Mouse (Mus musculus): ENCODE results near the gene Tbl2. TPM values are rescaled to one million over a fixed set of nuclear protein-coding genes. Genes with fewer than 3 reads are reported as not detected.

Tbl2 gene
- polyA plus RNA-seq, 1 experiment = 10.1 TPM

- no peak for DNase-seq
- no peak for TF ChIP-seq POLR2A (IDR thresholded peaks at IDR 0.05; ENCODE audit: low read depth, low read length)
- TF ChIP-seq CTCF (conservative IDR thresholded peaks at IDR 0.05; ENCODE audit: insufficient read depth, insufficient read length, low read depth, low read length) = no peak
- Histone ChIP-seq H3K27ac (ENCODE audit: insufficient read depth, low read depth, low read length) (no peak overlapping the region), H3K36me3 (ENCODE audit: control insufficient read depth, insufficient read depth, low read length) (no peaks in the 10 kb centered on the region; the same call in 1 of the 2 replicates), H3K27me3 (replicated peaks; ENCODE audit: control insufficient read depth, insufficient read depth, low read length) (no peaks in the 10 kb centered on the region), H3K4me1 (ENCODE audit: control insufficient read depth, insufficient read depth, low read length) (no peaks in the 10 kb centered on the region), H3K4me3 (ENCODE audit: insufficient read depth, low read depth, low read length) (no peak overlapping the region)
- 84% methylated on average over 6 of the region's 6 CpGs for WGBS
Observed at GRCm38 (mm10) chr5:135127669-135128068, 21.8 kb upstream of the Tbl2 start.

DNA sequence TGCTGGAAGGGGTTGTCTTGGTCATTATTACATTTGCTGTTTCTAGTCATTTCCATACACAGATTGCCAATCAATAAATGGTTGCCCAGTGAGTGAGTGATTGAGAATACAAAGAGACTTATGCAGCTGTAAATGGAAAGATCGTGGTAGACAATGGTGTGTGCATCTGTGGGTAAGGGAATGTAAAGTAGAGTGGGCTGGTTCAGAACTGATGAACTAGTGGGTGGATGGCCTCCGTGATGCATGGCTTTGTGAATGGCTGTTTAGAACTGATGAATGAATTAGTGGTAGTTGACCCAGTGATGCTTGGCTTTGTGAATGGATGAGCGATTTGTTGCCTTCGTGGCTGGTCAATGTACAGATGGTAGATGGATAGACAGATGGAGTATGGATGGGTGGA is 19.7 kb upstream of the Tbl2 start:
- 81% methylated on average over 4 of the region's 4 CpGs for WGBS
- Histone ChIP-seq H3K4me1 (ENCODE audit: control insufficient read depth, insufficient read depth, low read length) (no peaks in the 10 kb centered on the region), H3K36me3 (ENCODE audit: control insufficient read depth, insufficient read depth, low read length) (peaks cover 2% of the 10 kb centered on the region; the same call in 1 of the 2 replicates)

GRCm38 (mm10) chr5:135133736-135134405 is 15.6 kb upstream of the Tbl2 start:
- H3K4me1 ChIP-seq (ENCODE audit: control insufficient read depth, insufficient read depth, low read length) = no peaks in the 10 kb centered on the region
- H3K4me3 ChIP-seq (ENCODE audit: insufficient read depth, low read depth, low read length) = no peak overlapping the region
- DNase-seq = peak; percentile 64
- H3K36me3 ChIP-seq (ENCODE audit: control insufficient read depth, insufficient read depth, low read length) = peaks cover 2% of the 10 kb centered on the region; the same call in 1 of the 2 replicates
- H3K27me3 ChIP-seq (replicated peaks; ENCODE audit: control insufficient read depth, insufficient read depth, low read length) = no peaks in the 10 kb centered on the region
- H3K27ac ChIP-seq (ENCODE audit: insufficient read depth, low read depth, low read length) = no peak overlapping the region
- no peak for TF ChIP-seq POLR2A (IDR thresholded peaks at IDR 0.05; ENCODE audit: low read depth, low read length)
- no peak for TF ChIP-seq CTCF (conservative IDR thresholded peaks at IDR 0.05; ENCODE audit: insufficient read depth, insufficient read length, low read depth, low read length)
- WGBS = 29% methylated on average over 26 of the region's 26 CpGs

More for the DNA sequence above, 19.7 kb upstream of the Tbl2 start:
- Histone ChIP-seq H3K27ac (ENCODE audit: insufficient read depth, low read depth, low read length) (no peak overlapping the region), H3K4me3 (ENCODE audit: insufficient read depth, low read depth, low read length) (no peak overlapping the region), H3K27me3 (replicated peaks; ENCODE audit: control insufficient read depth, insufficient read depth, low read length) (no peaks in the 10 kb centered on the region)
- DNase-seq = no peak
- no peak for TF ChIP-seq POLR2A (IDR thresholded peaks at IDR 0.05; ENCODE audit: low read depth, low read length)
- no peak for TF ChIP-seq CTCF (conservative IDR thresholded peaks at IDR 0.05; ENCODE audit: insufficient read depth, insufficient read length, low read depth, low read length)

- Histone ChIP-seq H3K27ac (ENCODE audit: insufficient read depth, low read depth, low read length) (no peak overlapping the region), H3K4me1 (ENCODE audit: control insufficient read depth, insufficient read depth, low read length) (no peaks in the 10 kb centered on the region), H3K36me3 (ENCODE audit: control insufficient read depth, insufficient read depth, low read length) (peaks cover 2% of the 10 kb centered on the region; the same call in 1 of the 2 replicates), H3K4me3 (ENCODE audit: insufficient read depth, low read depth, low read length) (no peak overlapping the region), H3K27me3 (replicated peaks; ENCODE audit: control insufficient read depth, insufficient read depth, low read length) (no peaks in the 10 kb centered on the region)
- TF ChIP-seq POLR2A (IDR thresholded peaks at IDR 0.05; ENCODE audit: low read depth, low read length) (no peak), CTCF (conservative IDR thresholded peaks at IDR 0.05; ENCODE audit: insufficient read depth, insufficient read length, low read depth, low read length) (peak; percentile 59)
- WGBS = 36% methylated on average over 8 of the region's 8 CpGs
- no peak for DNase-seq
Observed at GRCm38 (mm10) chr5:135134534-135134933, 14.9 kb upstream of the Tbl2 start.

GRCm38 (mm10) chr5:135139881-135140280 is 9.6 kb upstream of the Tbl2 start:
- Histone ChIP-seq H3K36me3 (ENCODE audit: control insufficient read depth, insufficient read depth, low read length) (no peaks in the 10 kb centered on the region), H3K4me1 (ENCODE audit: control insufficient read depth, insufficient read depth, low read length) (no peaks in the 10 kb centered on the region), H3K27ac (ENCODE audit: insufficient read depth, low read depth, low read length) (no peak overlapping the region), H3K4me3 (ENCODE audit: insufficient read depth, low read depth, low read length) (no peak overlapping the region), H3K27me3 (replicated peaks; ENCODE audit: control insufficient read depth, insufficient read depth, low read length) (no peaks in the 10 kb centered on the region)
- no peak for TF ChIP-seq POLR2A (IDR thresholded peaks at IDR 0.05; ENCODE audit: low read depth, low read length)
- TF ChIP-seq CTCF (conservative IDR thresholded peaks at IDR 0.05; ENCODE audit: insufficient read depth, insufficient read length, low read depth, low read length) = no peak
- no peak for DNase-seq
- 62% methylated on average over 2 of the region's 2 CpGs for WGBS

DNA sequence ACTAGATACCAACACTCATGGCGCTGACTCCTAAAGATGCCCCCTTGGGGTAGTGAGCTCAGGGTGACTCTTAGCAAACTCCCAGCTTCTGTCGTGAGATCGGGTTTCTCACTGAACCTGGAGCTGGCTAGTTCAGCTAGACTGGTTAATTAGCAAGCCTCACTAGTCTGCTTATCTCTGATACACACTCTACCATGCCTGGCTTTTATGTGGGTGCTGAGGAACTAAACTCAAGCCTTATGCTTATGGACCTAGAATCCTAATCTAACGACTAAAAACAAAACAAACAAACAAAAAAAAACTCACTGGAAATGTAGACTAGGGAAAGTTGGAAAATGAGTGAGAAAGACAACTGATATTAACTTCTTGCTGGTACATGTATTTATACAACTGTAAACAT is 5.0 kb upstream of the Tbl2 start:
- Histone ChIP-seq H3K4me1 (ENCODE audit: control insufficient read depth, insufficient read depth, low read length) (no peaks in the 10 kb centered on the region; the same call in 1 of the 2 replicates), H3K36me3 (ENCODE audit: control insufficient read depth, insufficient read depth, low read length) (no peaks in the 10 kb centered on the region), H3K4me3 (ENCODE audit: insufficient read depth, low read depth, low read length) (no peak overlapping the region), H3K27me3 (replicated peaks; ENCODE audit: control insufficient read depth, insufficient read depth, low read length) (no peaks in the 10 kb centered on the region), H3K27ac (ENCODE audit: insufficient read depth, low read depth, low read length) (no peak overlapping the region)
- 45% methylated on average over 4 of the region's 4 CpGs for WGBS
- DNase-seq = no peak
- no peak for TF ChIP-seq CTCF (conservative IDR thresholded peaks at IDR 0.05; ENCODE audit: insufficient read depth, insufficient read length, low read depth, low read length)

GRCm38 (mm10) chr5:135145532-135145931 is 3.9 kb upstream of the Tbl2 start:
- TF ChIP-seq POLR2A (IDR thresholded peaks at IDR 0.05; ENCODE audit: low read depth, low read length) (no peak), CTCF (conservative IDR thresholded peaks at IDR 0.05; ENCODE audit: insufficient read depth, insufficient read length, low read depth, low read length) (no peak)

More at GRCm38 (mm10) chr5:135145532-135145931, 3.9 kb upstream of the Tbl2 start:
- Histone ChIP-seq H3K27ac (ENCODE audit: insufficient read depth, low read depth, low read length) (no peak overlapping the region), H3K4me3 (ENCODE audit: insufficient read depth, low read depth, low read length) (no peak overlapping the region), H3K4me1 (ENCODE audit: control insufficient read depth, insufficient read depth, low read length) (no peaks in the 10 kb centered on the region; the same call in 1 of the 2 replicates), H3K27me3 (replicated peaks; ENCODE audit: control insufficient read depth, insufficient read depth, low read length) (no peaks in the 10 kb centered on the region), H3K36me3 (ENCODE audit: control insufficient read depth, insufficient read depth, low read length) (no peaks in the 10 kb centered on the region)
- 70% methylated on average over 3 of the region's 3 CpGs for WGBS
- no peak for DNase-seq
